Mouse (Mus musculus) megakaryocyte, adult 5-6 weeks (primary cell): ENCODE measurements around the gene Ppp1r13l. TPM values are rescaled to one million over a fixed set of nuclear protein-coding genes. Genes with fewer than 3 reads are reported as not detected.
A peak's percentile ranks its signal among the peaks of the same experiment; 100 is the strongest.

ENCODE experiments used
- ATAC-seq: 2 replicates; pipeline ENCODE4 v1.8.0; 2016; ENCODE audit warnings: mild to moderate bottlenecking, inconsistent platforms; ENCODE audit not compliant: poor library complexity, severe bottlenecking
- total RNA-seq, 2 experiments: library from RNA; stranded (forward) in 1 of 2; stranded (reverse) in 1 of 2; fragments of 153-499, 151-499 nt in 1 of 2; fragments of 221-1000, 200-1000 nt in 1 of 2; gene quantifications; 2 replicates each; pipeline versions ENCODE4 v1.2.3 to v1.2.4; 2015 to 2017

The Ppp1r13l gene
- total RNA-seq, 2 experiments from 2014 or later = 4.1 TPM; not detected in 1

DNA sequence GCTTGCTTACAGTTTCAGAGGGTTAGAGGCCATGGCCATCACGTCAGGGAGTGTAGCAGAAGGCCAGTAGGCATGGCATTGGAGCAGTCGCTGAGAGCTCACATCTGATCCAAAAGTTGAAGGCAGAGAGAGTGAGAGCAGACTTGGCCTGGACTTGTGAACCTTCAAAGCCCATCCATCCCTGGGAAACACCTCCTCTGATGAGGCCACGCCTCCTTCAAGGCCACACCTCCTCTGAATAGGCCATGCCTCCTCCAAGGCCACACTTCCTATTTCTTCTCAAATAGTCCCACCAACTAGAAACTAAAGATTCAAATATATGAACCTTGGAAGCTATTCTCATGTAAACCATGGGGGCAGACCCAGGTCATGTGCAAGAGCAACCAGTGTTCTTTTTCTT lies 24.0 kb upstream of the Ppp1r13l start:
- ATAC-seq = peak; percentile 48

DNA sequence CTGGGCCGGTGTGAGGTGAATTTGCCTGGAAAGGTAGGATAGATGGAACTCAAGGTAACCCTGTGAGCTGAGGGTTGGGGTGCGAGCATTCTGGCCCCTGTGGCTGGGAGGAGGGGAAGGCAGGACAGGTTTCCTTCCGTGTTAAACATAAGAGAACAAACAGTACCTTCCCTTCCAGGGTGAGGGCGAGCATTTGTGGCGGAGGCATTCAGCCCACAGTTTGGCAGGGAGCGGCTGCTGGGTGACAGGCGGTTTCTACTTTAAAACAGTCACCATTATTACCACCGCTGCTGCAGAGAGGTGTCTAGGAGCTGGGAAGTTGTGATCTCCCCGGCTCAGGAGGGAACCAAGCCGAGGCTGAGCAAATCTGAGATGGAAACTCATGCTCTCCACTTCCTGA lies 22.4 kb upstream of the Ppp1r13l start:
- no peak for ATAC-seq

DNA sequence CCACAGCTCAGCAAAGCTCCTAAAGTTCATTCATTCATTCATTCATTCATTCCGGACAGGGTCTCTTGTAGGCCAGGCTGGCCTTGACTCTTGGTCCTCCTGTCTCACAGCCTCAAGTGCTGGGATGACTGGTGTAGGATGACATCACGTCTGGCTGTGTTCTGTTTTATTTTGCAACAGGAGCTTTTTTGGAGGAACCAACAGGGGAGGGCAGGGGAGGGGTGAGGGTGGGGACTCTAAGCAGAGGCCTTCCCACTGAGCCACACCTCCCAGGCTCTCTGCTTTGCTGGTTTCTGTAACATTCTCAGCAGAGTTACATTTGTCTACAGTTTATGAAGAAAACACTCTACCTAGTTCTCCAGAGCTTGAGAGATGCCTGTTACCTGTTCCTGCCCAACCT lies 21.5 kb upstream of the Ppp1r13l start:
- peak; percentile 81 for ATAC-seq

DNA sequence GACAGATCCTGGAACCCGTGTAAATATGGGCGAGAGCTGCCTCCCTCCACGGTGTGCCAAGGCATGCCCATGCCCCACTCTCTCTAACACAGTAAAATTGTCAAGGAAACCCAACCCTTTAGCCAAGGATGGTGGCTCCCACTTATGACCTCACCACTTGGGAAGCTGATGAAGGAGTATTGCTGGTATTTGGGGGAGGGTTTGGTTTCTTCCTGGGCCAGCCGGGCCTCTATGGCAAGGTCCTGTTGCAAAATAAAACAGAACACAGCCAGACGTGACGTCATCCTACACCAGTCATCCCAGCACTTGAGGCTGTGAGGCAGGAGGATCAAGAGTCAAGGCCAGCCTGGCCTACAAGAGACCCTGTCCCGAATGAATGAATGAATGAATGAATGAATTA lies 21.0 kb upstream of the Ppp1r13l start:
- no peak for ATAC-seq

DNA sequence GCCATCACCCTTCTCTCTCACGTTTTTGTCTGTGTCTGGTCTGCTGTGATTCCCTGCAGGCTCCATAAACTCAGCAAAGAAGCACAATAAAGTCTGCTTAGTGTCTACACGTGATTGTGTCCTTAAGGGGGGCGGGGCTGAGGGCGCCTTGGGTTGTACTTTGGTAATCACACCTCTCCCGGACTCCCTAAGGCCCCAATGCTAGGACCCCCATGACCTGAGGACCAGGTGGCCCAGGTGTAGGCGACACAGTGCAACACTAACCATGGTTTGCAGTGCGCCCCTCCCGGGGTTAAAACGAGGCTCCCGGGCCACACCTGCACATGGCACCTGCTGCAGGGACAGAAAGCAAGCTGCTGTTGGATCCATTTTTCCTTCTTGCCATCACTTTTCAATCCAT lies 18.3 kb upstream of the Ppp1r13l start:
- no peak for ATAC-seq

DNA sequence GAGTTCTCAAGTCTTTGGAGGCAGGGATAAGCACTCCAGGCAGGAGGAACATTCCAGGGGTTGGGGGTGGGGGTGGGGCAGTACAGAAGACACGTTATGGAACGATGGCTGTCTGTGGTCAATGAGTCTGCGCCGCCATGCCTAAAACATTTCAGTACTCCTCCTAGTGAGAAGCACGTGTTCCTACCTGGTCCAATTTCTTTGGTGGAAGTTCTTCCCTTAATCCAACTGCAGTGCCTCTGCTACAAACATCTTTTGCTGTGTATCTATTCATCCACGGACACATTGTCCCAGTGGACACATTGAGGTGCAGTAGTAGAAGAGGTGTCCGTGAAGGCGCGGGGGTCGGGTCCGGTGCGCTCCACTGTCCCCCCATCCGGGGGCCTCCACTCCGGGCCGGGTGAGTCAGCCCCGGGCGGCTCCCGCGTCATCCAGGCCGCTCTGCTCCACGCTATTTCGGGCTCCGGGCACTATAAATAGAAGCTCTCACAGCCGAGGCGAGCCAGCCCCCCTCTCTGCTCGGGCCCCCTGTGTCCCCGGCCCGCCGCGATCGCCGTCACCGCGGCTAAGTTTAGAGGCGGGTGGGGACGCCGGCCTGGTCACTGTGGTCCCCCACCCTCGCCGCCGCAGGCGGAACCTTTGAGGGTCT lies 17.7 kb upstream of the Ppp1r13l start:
- no peak for ATAC-seq

DNA sequence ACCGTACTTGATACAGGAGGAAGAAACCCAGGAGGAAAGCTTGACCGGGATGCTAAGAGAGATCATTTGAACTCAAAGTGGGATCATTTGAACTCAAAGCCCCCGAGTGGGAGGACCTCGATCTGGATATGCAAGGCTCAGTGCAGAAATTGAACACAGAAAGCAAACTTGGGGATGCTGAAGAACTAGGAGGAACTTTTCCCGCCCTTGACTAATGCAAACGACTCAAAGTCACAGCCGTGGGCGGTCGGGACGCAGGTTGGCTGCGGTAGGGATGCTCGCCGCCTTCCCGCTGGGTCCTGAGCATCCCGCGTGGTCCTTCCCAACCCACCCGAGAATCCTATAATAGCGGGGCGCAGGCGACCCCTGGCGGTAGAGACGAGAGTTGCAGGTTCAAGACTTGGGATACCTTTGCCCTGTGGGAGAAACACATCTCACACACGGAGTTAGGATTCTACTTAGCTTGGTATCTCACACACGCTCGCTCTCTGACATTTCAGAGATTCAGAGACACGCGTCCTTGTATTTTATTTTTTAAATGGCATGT lies 17.0 kb upstream of the Ppp1r13l start:
- peak; percentile 33 for ATAC-seq

DNA sequence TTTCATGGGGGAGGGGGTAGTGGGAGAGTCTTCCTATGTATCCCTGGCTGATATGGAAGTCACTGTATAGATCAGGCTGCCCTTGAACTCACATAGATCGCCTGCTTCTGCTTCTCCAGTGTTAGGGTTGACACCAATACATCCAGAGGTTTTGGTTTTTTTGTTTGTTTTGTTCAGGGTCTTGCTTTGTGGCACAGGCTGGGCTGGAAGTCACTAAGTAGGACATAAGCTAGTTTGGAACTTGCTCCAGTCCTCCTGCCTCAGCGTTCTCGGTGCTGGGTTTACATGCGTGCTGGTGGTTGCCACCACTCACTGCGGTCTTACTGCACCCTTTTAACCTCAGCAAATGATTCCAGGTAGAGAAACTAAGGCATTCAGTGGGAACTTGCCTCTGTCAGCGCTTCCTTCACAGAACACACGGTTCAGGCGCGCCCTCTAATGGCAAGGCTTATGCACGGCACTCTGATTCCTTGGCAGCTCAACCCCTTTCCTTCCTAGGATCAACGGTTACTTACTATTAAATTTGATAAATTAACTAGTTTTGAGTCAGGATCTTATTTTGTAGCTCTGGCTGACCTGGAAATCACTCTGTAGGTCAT lies 16.2 kb upstream of the Ppp1r13l start:
- peak; percentile 46 for ATAC-seq

DNA sequence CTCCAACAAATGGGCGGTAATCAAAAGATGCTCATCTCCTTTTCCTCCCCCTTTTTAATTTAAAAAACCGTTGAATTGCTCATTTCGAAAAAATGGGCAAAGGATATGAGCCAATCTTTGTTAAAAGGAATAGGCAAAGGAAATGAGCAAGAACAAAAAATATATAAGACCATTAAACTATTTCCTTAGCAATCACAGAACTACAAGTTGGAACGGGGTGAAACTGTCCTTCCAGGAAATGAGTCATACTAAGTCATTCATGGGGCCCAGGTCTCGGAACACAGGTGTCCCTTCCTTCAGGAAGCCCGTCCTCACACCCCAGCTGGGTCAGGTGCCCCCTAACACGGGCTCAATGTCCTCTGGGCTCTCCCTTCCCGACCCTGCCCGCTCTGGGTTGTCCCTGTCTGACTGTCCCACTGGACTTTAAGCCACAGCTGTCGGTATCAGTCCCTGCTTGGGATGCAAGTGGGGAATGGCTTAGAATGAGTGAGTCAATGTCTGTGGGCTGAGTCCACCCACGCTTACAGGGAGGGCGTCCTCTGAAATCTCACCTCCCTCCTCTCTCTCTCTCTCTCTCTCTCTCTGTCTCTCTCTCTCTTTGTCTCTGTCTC lies 15.2 kb upstream of the Ppp1r13l start, which contains the start of gene Ercc1:
Ercc1 (plus strand) TSS at position 542 of the 611 bp plus-strand sequence.
- ATAC-seq = no peak

DNA sequence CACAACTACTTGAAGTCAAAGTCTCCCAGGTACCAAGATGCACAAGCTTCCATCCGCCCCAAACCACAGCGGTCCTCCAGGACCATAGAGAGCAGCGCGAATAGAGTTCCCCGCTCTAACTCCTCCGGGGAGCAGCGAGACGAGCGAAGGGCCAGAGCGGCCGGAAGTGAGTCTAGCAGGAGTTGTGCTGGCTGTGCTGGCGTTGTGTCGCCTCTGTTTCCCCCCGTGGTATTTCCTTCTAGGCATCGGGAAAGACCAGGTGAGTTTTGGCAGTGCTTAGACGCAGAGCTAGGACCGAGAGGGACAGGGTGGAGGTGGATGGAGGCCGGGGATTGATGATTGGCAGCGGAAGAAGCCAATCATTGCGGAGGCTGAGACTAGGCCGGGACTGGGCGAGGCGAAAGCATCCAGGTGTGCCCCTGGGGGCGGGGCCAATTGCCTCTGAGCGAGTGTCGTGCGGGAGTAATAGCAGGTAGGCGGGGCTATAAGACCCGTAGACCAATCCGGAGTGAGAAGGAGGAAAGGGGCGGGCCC lies 14.5 kb upstream of the Ppp1r13l start:
- ATAC-seq = peak; percentile 90

DNA sequence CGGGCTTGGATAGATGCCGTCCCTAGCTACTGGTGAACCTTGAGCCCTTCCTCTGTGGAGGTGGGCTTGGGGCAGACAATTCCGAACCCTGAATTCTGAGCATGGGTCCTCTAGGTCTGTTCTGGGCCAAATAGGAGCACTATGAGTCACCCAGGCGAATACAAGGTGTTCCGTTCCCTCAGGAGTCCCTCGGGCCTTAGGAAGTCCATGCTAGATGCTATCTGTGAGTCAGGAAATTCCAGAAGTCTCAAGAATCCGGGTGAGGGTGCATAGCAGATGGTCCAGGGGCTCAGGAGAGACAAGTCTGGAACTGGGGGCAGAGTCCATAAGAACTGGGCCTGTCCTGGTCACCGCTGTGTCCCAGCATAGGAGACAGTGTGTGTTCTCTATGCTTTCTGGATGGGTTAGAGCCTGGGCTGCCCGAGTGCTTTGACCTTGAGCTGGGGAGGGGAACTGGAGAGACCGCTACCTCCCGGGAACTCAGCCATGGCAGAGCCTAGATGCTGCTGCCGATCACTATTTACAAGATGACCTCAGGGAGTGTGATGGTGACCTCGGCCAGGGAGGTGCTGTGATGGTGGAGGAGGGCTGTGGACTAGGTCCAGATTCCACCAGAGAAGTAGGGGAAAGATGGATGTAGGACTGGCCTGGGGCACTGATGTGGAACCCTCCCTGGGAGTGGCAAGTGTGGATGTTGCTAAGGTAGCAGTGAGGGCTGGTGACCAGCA lies 10.2 kb upstream of the Ppp1r13l start:
- ATAC-seq = no peak

DNA sequence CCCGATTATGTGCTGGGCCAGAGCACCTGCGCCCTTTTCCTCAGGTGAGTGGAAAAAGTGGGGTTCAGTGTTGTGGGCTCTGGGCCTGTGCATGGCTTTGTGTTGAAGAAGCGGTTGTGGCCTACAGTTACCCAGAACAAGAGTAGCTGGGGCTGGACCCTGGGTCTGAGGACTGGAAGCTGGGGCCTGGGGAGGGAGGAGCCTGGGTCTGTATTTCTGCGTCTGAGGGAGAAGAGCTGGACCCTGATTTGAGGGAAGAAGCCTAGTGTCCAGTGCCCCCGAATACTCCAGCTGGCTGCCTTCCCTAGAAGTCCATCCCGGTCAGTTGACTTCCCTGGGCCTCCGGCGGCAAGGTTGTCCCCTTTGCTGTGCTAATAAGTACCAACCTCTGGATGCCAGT lies 9.3 kb upstream of the Ppp1r13l start:
- ATAC-seq = no peak

DNA sequence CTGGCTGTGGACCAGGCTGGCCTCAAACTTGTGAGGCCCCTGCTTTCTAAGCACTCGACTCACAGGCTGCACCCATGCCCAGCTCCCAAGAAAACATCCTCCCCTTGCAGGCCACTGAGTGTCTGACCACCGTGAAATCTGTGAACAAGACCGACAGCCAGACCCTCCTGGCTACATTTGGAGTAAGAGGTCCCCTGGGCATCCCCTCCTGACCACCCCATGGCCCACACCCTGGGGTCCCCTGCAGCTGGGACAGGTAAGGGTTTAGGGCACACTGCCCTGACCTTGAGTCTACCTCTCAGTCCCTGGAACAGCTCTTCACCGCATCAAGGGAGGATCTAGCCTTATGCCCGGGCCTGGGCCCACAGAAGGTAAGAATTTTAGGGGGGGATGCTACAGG lies 4.6 kb upstream of the Ppp1r13l start:
- no peak for ATAC-seq

DNA sequence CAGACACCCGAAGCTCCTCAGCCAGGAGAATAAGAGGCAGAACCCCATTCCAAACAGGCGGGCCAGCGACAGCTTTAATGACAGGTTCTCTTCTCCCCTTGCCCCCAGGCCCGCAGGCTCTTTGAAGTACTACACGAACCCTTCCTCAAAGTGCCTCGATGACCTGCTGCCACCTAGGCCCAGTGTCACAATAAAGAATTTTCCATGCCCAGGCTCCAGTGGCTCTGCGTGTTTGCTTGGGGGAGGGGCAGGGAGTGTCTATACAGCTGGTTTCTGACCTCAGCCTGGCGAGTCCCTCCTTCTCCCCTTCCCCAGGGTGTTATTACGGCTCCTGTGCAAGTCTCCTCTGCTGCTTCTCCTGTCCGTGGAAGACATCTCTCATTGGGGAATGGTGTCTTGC lies 3.2 kb upstream of the Ppp1r13l start:
- no peak for ATAC-seq

DNA sequence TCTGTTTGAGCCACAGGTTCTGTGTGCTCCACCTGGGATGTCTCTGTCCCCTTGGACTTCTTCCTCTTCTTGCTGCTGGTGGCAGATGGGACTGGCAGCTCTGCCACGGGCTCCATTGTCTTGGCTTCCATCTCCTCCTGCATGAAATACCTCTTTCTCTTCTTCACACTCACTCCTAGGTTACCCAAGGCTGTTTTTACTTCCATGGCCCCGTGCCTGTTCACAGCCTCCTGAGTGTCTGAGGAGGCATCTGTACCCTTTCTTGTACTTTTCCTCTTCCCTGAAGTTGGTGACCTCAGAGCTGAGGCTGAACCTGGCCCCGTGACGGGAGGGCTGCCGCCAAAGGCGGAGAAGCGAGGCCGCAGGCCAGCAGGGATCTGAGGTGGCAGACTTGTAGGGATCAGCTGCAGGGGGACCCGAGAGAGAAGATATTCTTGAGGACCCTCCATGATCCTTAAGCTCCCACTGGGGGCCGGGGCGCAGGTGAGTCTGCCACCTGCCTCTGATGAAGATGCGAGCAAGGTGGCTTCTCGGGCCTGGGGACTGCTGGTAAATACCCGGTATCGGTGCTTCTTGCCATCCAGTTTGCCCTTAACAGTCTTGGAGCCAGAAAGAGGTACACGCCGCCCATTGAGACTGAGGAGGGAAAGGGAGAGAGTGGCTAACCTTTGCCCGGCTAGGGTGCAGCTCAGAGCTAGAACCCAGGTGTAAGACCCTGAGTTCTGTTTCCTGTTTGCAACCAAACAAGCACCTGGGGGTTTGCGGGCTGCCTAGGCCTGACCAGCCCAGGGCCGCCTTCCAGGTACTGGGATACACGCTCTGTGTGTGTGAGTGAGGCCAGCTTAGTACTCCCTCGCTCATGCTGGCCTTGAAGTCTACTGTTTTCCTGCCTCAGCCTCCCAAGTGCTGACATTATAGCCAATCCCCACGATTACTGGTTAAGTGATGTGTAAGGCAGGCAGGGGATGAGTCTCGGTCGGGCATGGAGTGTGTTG lies 1.9 kb upstream of the Ppp1r13l start:
- ATAC-seq = no peak

DNA sequence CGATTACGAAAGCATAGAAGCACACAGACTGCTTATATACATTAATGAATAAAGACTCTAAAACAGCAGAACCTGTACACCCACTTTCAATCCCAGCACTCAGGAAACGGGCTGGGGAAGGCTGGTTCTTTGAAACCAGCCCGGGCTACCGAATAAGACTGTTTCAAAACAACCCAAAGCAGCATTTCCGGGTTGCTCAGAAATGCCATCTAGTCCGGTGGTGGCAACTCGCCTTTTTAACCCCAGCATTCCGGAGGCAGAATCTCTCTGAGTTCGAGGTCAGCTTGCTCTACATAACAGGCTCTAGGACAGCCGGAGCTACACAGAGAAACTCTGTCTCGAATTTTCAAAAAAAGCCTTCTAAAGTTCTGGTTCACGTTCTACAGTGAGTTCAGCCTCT lies 915 bp upstream of the Ppp1r13l start:
- ATAC-seq = no peak

DNA sequence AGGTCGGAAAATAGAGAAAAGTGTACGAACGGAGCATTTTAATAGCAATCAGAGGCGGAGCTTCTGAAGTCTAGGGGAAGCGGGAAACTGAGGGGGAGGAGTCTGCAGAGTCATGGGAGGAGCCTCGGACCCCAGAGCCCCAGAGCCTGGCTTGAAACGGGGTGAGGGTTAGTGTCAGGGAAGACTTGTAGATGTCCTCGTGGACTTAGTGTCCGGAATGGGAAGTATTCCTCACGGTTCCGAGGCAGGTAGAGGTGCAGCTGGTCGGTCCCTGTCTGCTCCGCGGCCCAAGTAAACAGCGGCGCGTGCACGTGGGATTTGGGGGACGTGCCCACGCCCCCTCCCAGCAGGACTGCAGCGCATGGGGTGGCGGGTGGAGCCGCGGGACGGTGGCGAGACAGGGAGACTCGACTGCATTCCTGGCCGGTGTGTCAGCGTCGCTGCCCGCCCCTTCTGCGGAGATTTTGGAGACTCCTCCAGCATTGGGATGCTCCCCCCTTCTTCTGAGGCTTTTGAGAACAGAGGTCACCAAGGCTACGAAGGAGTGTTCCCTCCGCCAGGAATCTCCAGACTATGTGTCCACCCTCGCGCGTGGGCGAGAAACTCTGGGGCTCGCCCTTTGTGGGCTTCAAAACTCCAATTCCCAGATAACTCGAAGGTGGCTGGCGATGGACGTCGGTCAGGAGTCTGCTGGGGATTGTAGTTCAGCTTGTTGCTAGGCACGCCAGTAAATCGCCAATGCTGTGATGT lies 518 bp downstream of the Ppp1r13l start:
- peak; percentile 40 for ATAC-seq

DNA sequence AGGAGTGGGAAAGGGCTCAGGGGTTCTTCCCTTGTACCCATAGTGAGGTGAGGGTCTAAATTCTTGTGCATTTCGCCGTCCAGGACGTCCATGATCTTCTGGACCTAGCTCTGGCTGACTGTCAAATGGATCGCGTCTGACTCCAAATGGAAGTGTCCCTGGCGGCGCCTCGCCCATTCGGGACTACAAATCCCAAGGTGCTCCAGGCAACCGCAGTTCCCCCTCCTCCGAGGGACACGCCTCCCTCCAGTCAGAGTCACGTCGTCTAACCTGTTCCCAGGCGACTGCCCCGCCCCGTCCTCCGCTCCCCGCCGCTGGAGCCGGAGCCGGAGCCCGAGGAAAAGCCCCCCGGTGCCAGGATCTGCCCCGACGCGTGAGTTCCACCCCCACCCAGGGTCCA lies 1.4 kb downstream of the Ppp1r13l start:
- peak; percentile 69 for ATAC-seq

DNA sequence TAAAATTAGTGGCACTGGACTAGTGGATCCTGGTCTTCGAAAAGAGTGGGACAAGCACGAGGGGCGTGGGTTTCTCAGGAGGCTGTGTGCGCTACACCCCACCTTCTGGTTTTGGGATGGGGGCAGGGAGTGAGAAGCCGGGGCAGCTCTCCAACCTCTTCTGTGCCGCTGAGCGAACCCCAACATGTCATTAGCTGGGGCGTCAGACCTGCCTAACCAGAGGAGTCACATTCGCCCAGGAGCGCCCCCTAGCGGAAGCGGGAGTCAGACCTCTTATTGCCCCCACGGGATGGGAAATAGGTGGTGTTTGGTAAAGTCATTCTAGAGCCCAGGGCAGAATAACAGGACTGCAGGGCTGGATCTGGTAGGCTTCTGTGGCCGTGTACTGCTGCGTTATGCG lies 2.2 kb downstream of the Ppp1r13l start:
- peak; percentile 34 for ATAC-seq
